Mouse (Mus musculus): ENCODE measurements around the gene Upk3b. TPM values are rescaled to one million over a fixed set of nuclear protein-coding genes. Genes with fewer than 3 reads are reported as not detected.
"Not testable (repeated sequence)": the region's sequence is repeated elsewhere in the genome, so short reads cannot be mapped to it uniquely, and the experiment has no call there.

Upk3b gene
- polyA plus RNA-seq, 1 experiment from 2014 or later: 16.6 TPM

GRCm38 (mm10) chr5:136054301-136055077, 16.2 kb downstream of the Upk3b start, which contains the start of gene Upk3bl:
Gene Upk3bl, plus strand, starts transcription at chr5:136054492.
- no peaks in the 10 kb centered on the region for H3K36me3 ChIP-seq (ENCODE audit: control insufficient read depth, insufficient read depth, low read length)
- H3K9ac ChIP-seq (ENCODE audit: low read depth, low read length): no peak within 1 kb of the TSS
- H3K9me3 ChIP-seq (ENCODE audit: control insufficient read depth, low read length): no peaks in the 10 kb centered on the region
- WGBS: 82% methylated on average over 11 of the region's 11 CpGs
- ATAC-seq (replicated peaks; ENCODE audit: low FRiP score): no peak
- no peaks in the 10 kb centered on the region for H3K4me1 ChIP-seq (replicated peaks; ENCODE audit: control insufficient read depth, insufficient read depth, low read length)
- peaks cover 5% of the 10 kb centered on the region; the same call in 1 of the 2 replicates for H3K27me3 ChIP-seq (replicated peaks; ENCODE audit: control insufficient read depth, insufficient read depth, low read length)
- H3K4me3 ChIP-seq (ENCODE audit: low read depth, low read length): no peak within 1 kb of the TSS
- H3K27ac ChIP-seq (ENCODE audit: low read depth, low read length): no peak within 1 kb of the TSS
- H3K4me2 ChIP-seq: no peak within 1 kb of the TSS
- DNase-seq (ENCODE audit: low spot score): no peak

- Histone ChIP-seq H3K27me3 (replicated peaks; ENCODE audit: control insufficient read depth, insufficient read depth, low read length) (peaks cover 8% of the 10 kb centered on the region; the same call in 1 of the 2 replicates), H3K36me3 (ENCODE audit: control insufficient read depth, insufficient read depth, low read length) (no peaks in the 10 kb centered on the region), H3K4me2 (no peak overlapping the region), H3K4me1 (replicated peaks; ENCODE audit: control insufficient read depth, insufficient read depth, low read length) (no peaks in the 10 kb centered on the region), H3K9me3 (ENCODE audit: control insufficient read depth, low read length) (no peaks in the 10 kb centered on the region), H3K4me3 (ENCODE audit: low read depth, low read length) (no peak overlapping the region), H3K27ac (ENCODE audit: low read depth, low read length) (no peak overlapping the region), H3K9ac (ENCODE audit: low read depth, low read length) (no peak overlapping the region)
- ATAC-seq (replicated peaks; ENCODE audit: low FRiP score) (no peak), DNase-seq (ENCODE audit: low spot score) (no peak)
- 37% methylated on average over 4 of the region's 4 CpGs for WGBS
These were observed 17.8 kb downstream of the Upk3b start for GRCm38 (mm10) chr5:136056062-136056461.

GRCm38 (mm10) chr5:136057085-136057484, 18.8 kb downstream of the Upk3b start:
- no peak overlapping the region for H3K4me3 ChIP-seq (ENCODE audit: low read depth, low read length)
- DNase-seq (ENCODE audit: low spot score) (no peak), ATAC-seq (replicated peaks; ENCODE audit: low FRiP score) (no peak)
- no peak overlapping the region for H3K4me2 ChIP-seq
- no peaks in the 10 kb centered on the region for H3K4me1 ChIP-seq (replicated peaks; ENCODE audit: control insufficient read depth, insufficient read depth, low read length)
- no peaks in the 10 kb centered on the region for H3K36me3 ChIP-seq (ENCODE audit: control insufficient read depth, insufficient read depth, low read length)
- no peak overlapping the region for H3K27ac ChIP-seq (ENCODE audit: low read depth, low read length)
- H3K27me3 ChIP-seq (replicated peaks; ENCODE audit: control insufficient read depth, insufficient read depth, low read length): peaks cover 12% of the 10 kb centered on the region; the same call in 1 of the 2 replicates
- no peaks in the 10 kb centered on the region for H3K9me3 ChIP-seq (ENCODE audit: control insufficient read depth, low read length)
- no peak overlapping the region for H3K9ac ChIP-seq (ENCODE audit: low read depth, low read length)
- WGBS: 24% methylated on average over 8 of the region's 8 CpGs

- Histone ChIP-seq H3K27me3 (replicated peaks; ENCODE audit: control insufficient read depth, insufficient read depth, low read length) (peaks cover 12% of the 10 kb centered on the region; the same call in 1 of the 2 replicates), H3K27ac (ENCODE audit: low read depth, low read length) (no peak overlapping the region), H3K9me3 (ENCODE audit: control insufficient read depth, low read length) (no peaks in the 10 kb centered on the region), H3K4me1 (replicated peaks; ENCODE audit: control insufficient read depth, insufficient read depth, low read length) (no peaks in the 10 kb centered on the region), H3K36me3 (ENCODE audit: control insufficient read depth, insufficient read depth, low read length) (no peaks in the 10 kb centered on the region), H3K4me2 (no peak overlapping the region), H3K4me3 (ENCODE audit: low read depth, low read length) (no peak overlapping the region), H3K9ac (ENCODE audit: low read depth, low read length) (no peak overlapping the region)
- peak; percentile 73 for DNase-seq (ENCODE audit: low spot score)
- no peak for ATAC-seq (replicated peaks; ENCODE audit: low FRiP score)
- WGBS: 11% methylated on average over 12 of the region's 12 CpGs
These were observed 23.3 kb downstream of the Upk3b start for GRCm38 (mm10) chr5:136061567-136061966.

GRCm38 (mm10) chr5:136063920-136064319, 25.6 kb downstream of the Upk3b start:
- Histone ChIP-seq H3K4me3 (ENCODE audit: low read depth, low read length) (no peak overlapping the region), H3K9ac (ENCODE audit: low read depth, low read length) (no peak overlapping the region), H3K36me3 (ENCODE audit: control insufficient read depth, insufficient read depth, low read length) (no peaks in the 10 kb centered on the region), H3K4me1 (replicated peaks; ENCODE audit: control insufficient read depth, insufficient read depth, low read length) (no peaks in the 10 kb centered on the region), H3K9me3 (ENCODE audit: control insufficient read depth, low read length) (no peaks in the 10 kb centered on the region), H3K27me3 (replicated peaks; ENCODE audit: control insufficient read depth, insufficient read depth, low read length) (peaks cover 7% of the 10 kb centered on the region; the same call in 1 of the 2 replicates), H3K27ac (ENCODE audit: low read depth, low read length) (no peak overlapping the region), H3K4me2 (no peak overlapping the region)
- ATAC-seq (replicated peaks; ENCODE audit: low FRiP score) (no peak), DNase-seq (ENCODE audit: low spot score) (no peak)
- 85% methylated on average over 10 of the region's 10 CpGs for WGBS

GRCm38 (mm10) chr5:136066404-136067148, 28.3 kb downstream of the Upk3b start:
- H3K27ac ChIP-seq (ENCODE audit: low read depth, low read length); H3K4me3 ChIP-seq (ENCODE audit: low read depth, low read length); DNase-seq (ENCODE audit: low spot score); H3K27me3 ChIP-seq (replicated peaks; ENCODE audit: control insufficient read depth, insufficient read depth, low read length); H3K9ac ChIP-seq (ENCODE audit: low read depth, low read length); H3K4me2 ChIP-seq; H3K9me3 ChIP-seq (ENCODE audit: control insufficient read depth, low read length); ATAC-seq (replicated peaks; ENCODE audit: low FRiP score); H3K4me1 ChIP-seq (replicated peaks; ENCODE audit: control insufficient read depth, insufficient read depth, low read length); H3K36me3 ChIP-seq (ENCODE audit: control insufficient read depth, insufficient read depth, low read length): not testable (repeated sequence)
- whole genome bisulfite sequencing: 61% methylated on average over 11 of the region's 11 CpGs

- H3K9ac ChIP-seq (ENCODE audit: low read depth, low read length): no peak overlapping the region
- DNase-seq (ENCODE audit: low spot score) (no peak), ATAC-seq (replicated peaks; ENCODE audit: low FRiP score) (no peak)
- H3K36me3 ChIP-seq (ENCODE audit: control insufficient read depth, insufficient read depth, low read length): no peaks in the 10 kb centered on the region
- H3K9me3 ChIP-seq (ENCODE audit: control insufficient read depth, low read length): no peaks in the 10 kb centered on the region
- H3K4me2 ChIP-seq: no peak overlapping the region
- H3K4me3 ChIP-seq (ENCODE audit: low read depth, low read length): no peak overlapping the region
- peaks cover 2% of the 10 kb centered on the region; the same call in 1 of the 2 replicates for H3K27me3 ChIP-seq (replicated peaks; ENCODE audit: control insufficient read depth, insufficient read depth, low read length)
- WGBS: 85% methylated on average over 2 of the region's 2 CpGs
- no peak overlapping the region for H3K27ac ChIP-seq (ENCODE audit: low read depth, low read length)
- no peaks in the 10 kb centered on the region for H3K4me1 ChIP-seq (replicated peaks; ENCODE audit: control insufficient read depth, insufficient read depth, low read length)
These were observed 31.1 kb downstream of the Upk3b start for GRCm38 (mm10) chr5:136069411-136069810.

- H3K4me2 ChIP-seq: no peak overlapping the region
- no peak overlapping the region for H3K9ac ChIP-seq (ENCODE audit: low read depth, low read length)
- DNase-seq (ENCODE audit: low spot score) (no peak), ATAC-seq (replicated peaks; ENCODE audit: low FRiP score) (no peak)
- H3K27ac ChIP-seq (ENCODE audit: low read depth, low read length): no peak overlapping the region
- H3K9me3 ChIP-seq (ENCODE audit: control insufficient read depth, low read length): no peaks in the 10 kb centered on the region
- H3K36me3 ChIP-seq (ENCODE audit: control insufficient read depth, insufficient read depth, low read length): no peaks in the 10 kb centered on the region
- H3K27me3 ChIP-seq (replicated peaks; ENCODE audit: control insufficient read depth, insufficient read depth, low read length): peaks cover 5% of the 10 kb centered on the region; the same call in 1 of the 2 replicates
- no peaks in the 10 kb centered on the region for H3K4me1 ChIP-seq (replicated peaks; ENCODE audit: control insufficient read depth, insufficient read depth, low read length)
- H3K4me3 ChIP-seq (ENCODE audit: low read depth, low read length): no peak overlapping the region
- WGBS: 63% methylated on average over 6 of the region's 6 CpGs
These were observed 34.8 kb downstream of the Upk3b start for GRCm38 (mm10) chr5:136073051-136073450.
